Mouse (Mus musculus): ENCODE measurements around the gene Fam129c. TPM values are rescaled to one million over a fixed set of nuclear protein-coding genes. Genes with fewer than 3 reads are reported as not detected.

Gene Fam129c
- polyA plus RNA-seq, 1 experiment from 2014 or later: 5.0 TPM

DNA sequence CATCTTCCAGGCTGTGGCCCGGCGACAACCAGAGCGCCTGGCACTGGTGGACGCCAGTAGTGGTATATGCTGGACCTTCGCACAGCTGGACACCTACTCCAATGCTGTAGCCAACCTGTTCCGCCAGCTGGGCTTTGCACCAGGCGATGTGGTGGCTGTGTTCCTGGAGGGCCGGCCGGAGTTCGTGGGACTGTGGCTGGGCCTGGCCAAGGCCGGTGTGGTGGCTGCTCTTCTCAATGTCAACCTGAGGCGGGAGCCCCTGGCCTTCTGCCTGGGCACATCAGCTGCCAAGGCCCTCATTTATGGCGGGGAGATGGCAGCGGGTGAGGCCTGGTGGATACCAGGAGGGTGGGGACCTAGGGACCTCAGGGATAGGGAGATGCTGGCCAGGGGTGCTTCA is 18.0 kb upstream of the Fam129c start:
- H3K27ac ChIP-seq: no peak overlapping the region
- H3K9me3 ChIP-seq: no peaks in the 10 kb centered on the region
- peaks cover 31% of the 10 kb centered on the region for H3K27me3 ChIP-seq (ENCODE audit: insufficient read depth, poor library complexity, severe bottlenecking)
- peaks cover 5% of the 10 kb centered on the region; the same call in 1 of the 2 replicates for H3K4me1 ChIP-seq (replicated peaks)
- no peak for DNase-seq (ENCODE audit: low spot score)
- H3K4me3 ChIP-seq: no peak overlapping the region
- H3K36me3 ChIP-seq: peaks cover 26% of the 10 kb centered on the region
- WGBS: 88% methylated on average over 14 of the region's 14 CpGs

DNA sequence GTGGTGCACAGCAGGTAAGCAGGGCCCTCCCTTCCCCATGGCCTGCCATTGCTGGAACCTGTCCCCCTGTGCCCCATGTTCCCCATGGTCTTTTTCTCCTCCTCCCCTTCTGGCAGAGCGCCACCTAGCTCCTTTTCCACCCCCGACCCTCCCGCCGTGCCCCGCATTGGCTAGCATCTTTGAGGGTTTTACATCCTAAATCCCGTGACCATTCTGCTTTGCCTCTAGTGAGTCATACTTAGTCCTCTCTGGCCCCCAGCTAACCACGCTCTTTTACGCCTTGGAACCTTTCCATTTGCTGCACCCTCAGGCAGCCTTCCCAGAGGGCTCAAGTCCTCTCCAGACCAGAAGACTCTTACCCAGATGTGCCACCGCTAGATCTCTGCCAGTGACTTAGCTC is 17.2 kb upstream of the Fam129c start:
- peaks cover 5% of the 10 kb centered on the region; the same call in 1 of the 2 replicates for H3K4me1 ChIP-seq (replicated peaks)

DNA sequence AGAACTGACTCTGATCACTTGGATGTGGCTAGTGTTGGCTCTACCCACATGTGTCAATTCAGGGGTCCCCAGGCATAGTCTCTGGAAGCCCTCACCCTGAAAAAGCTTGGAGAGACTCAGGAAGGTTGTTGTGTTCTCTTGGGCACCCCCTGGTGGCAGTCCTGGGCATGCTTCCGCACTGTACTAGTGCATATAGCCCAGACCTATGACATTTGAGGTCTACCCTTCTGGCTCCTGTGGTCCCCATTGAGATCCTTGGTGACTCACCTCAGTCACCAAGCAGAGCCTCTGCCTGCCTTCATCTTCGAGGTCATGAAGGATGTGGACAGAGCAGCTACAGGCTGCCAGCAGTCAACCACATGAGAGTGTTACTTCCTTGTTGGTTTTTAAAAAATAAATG is 10.6 kb upstream of the Fam129c start:
- Histone ChIP-seq H3K27me3 (ENCODE audit: insufficient read depth, poor library complexity, severe bottlenecking) (peaks cover 19% of the 10 kb centered on the region), H3K9me3 (no peaks in the 10 kb centered on the region), H3K4me3 (no peak overlapping the region), H3K4me1 (replicated peaks) (peaks cover 12% of the 10 kb centered on the region), H3K27ac (no peak overlapping the region), H3K36me3 (peaks cover 38% of the 10 kb centered on the region)
- DNase-seq (ENCODE audit: low spot score): peak; percentile 36
- 78% methylated on average over 2 of the region's 2 CpGs for whole genome bisulfite sequencing

More for the DNA sequence above, 17.2 kb upstream of the Fam129c start:
- 26% methylated on average over 9 of the region's 9 CpGs for WGBS
- no peak for DNase-seq (ENCODE audit: low spot score)
- peaks cover 31% of the 10 kb centered on the region for H3K27me3 ChIP-seq (ENCODE audit: insufficient read depth, poor library complexity, severe bottlenecking)
- no peak overlapping the region for H3K4me3 ChIP-seq
- no peak overlapping the region for H3K27ac ChIP-seq
- H3K36me3 ChIP-seq: peaks cover 33% of the 10 kb centered on the region
- H3K9me3 ChIP-seq: no peaks in the 10 kb centered on the region

GRCm38 (mm10) chr8:71588762-71589161 is 8.7 kb upstream of the Fam129c start:
- H3K36me3 ChIP-seq: peaks cover 37% of the 10 kb centered on the region
- peaks cover 31% of the 10 kb centered on the region for H3K4me1 ChIP-seq (replicated peaks)
- no peak for DNase-seq (ENCODE audit: low spot score)
- 67% methylated on average over 3 of the region's 3 CpGs for WGBS
- H3K27ac ChIP-seq: no peak overlapping the region
- peaks cover 18% of the 10 kb centered on the region for H3K27me3 ChIP-seq (ENCODE audit: insufficient read depth, poor library complexity, severe bottlenecking)
- H3K4me3 ChIP-seq: no peak overlapping the region
- no peaks in the 10 kb centered on the region for H3K9me3 ChIP-seq

- no peak for DNase-seq (ENCODE audit: low spot score)
- no peaks in the 10 kb centered on the region for H3K9me3 ChIP-seq
- peaks cover 12% of the 10 kb centered on the region for H3K27me3 ChIP-seq (ENCODE audit: insufficient read depth, poor library complexity, severe bottlenecking)
- peak overlapping the region; percentile 91 for H3K4me3 ChIP-seq
- H3K36me3 ChIP-seq: peaks cover 30% of the 10 kb centered on the region
- WGBS: 26% methylated on average over 5 of the region's 5 CpGs
- peak overlapping the region; percentile 99; the same call in 1 of the 2 replicates for H3K27ac ChIP-seq
- peaks cover 50% of the 10 kb centered on the region for H3K4me1 ChIP-seq (replicated peaks)
These were observed 6.4 kb upstream of the Fam129c start for GRCm38 (mm10) chr8:71591017-71591416.

DNA sequence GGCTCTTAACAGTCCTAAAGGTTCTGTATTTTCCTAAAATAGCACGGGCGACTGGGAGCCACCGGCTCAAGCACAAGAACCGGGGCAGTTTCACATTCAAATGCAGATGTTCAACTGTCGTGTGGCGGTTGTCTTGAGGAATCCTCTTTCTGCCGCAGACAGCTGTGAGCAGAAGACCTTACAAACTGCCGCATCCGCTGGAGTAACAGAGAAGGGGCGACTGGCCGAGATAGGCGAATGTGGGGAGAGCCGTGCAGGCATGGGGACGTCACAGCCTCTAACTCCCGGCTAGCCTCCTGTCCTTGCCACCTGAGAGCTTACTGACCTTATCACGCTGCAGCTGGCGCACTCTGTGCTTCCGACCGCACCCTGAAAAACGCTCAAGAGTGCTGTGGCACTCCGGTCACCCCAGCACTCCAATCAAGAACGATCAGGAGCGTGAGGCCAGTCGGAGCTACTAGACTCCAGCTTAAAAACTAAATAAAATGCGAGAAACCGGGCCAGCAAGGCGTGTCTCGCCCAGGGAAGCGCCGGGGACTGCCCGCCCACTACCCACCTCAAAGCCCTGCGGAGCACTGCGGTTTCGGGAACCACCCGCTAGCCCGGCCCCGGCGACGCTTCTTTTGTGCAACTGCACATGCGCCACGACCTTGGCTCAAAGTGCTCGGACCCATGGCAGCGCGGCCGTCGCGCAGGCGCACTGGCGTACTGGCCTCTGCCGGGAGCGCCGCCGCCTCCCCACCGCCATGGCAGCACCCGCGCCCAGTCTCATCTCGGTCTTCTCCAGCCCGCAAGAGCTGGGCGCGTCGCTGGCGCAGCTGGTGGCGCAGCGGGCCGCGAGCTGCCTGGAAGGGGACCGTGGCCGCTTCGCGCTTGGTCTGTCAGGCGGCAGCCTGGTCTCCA is 5.7 kb upstream of the Fam129c start, which contains the start of gene Pgls:
Gene Pgls, plus strand, starts transcription at position 706 of the 903 bp plus-strand sequence.
- no peaks in the 10 kb centered on the region for H3K9me3 ChIP-seq
- peak within 1 kb of the TSS; percentile 99 for H3K27ac ChIP-seq
- DNase-seq (ENCODE audit: low spot score): peak; percentile 96
- peaks cover 12% of the 10 kb centered on the region for H3K27me3 ChIP-seq (ENCODE audit: insufficient read depth, poor library complexity, severe bottlenecking)
- H3K4me1 ChIP-seq (replicated peaks): peaks cover 51% of the 10 kb centered on the region
- peaks cover 25% of the 10 kb centered on the region for H3K36me3 ChIP-seq
- H3K4me3 ChIP-seq: peak within 1 kb of the TSS; percentile 91
- under 1% methylated on average over 71 of the region's 71 CpGs for WGBS

- Histone ChIP-seq H3K9me3 (no peaks in the 10 kb centered on the region), H3K27ac (peak overlapping the region; percentile 99), H3K4me3 (peak overlapping the region; percentile 91), H3K4me1 (replicated peaks) (peaks cover 51% of the 10 kb centered on the region), H3K27me3 (ENCODE audit: insufficient read depth, poor library complexity, severe bottlenecking) (peaks cover 12% of the 10 kb centered on the region), H3K36me3 (peaks cover 19% of the 10 kb centered on the region)
- no peak for DNase-seq (ENCODE audit: low spot score)
- WGBS: 6% methylated on average over 60 of the region's 60 CpGs
These were observed 4.9 kb upstream of the Fam129c start for GRCm38 (mm10) chr8:71592374-71593170.

DNA sequence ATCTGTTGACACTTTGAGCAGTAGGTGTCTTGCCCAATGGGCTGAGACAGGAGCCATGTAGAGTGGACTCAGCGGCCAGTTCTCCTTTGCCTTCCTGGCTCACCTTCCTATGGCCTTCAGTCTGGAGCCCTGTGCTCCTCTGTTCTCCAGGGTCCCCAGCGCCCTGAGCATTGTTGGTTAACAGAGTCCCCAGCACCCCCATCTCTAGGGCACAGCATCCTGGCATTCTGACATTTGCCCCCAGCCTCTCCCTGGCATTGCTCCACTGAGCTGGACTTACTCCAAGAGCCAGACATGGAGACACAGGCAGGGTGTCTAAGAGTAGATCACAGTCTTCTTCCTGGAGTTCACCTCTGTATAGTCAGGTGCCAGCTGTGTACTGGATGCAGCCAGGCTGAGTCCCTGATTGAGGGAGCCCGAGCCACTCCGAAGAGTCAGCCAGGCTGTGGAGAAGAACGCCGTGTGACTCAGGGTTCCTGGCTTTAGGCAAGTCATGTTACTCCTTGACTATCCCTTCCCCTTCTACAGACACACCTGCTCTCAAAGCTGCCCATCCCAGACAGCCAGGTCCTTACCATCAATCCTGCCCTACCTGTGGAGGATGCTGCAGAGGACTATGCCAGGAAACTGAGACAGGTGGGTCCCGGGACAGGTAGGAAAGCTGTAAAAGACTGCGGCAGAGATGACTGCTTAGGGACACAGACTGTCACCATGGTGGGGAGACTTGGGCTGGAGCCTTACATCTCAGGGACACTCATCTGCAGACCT is 3.7 kb upstream of the Fam129c start:
- no peak for DNase-seq (ENCODE audit: low spot score)
- Histone ChIP-seq H3K27ac (0 out of 2 replicates have a peak overlapping the region, but pooled peaks have one; percentile 99), H3K36me3 (peaks cover 19% of the 10 kb centered on the region), H3K9me3 (no peaks in the 10 kb centered on the region), H3K4me1 (replicated peaks) (peaks cover 51% of the 10 kb centered on the region), H3K27me3 (ENCODE audit: insufficient read depth, poor library complexity, severe bottlenecking) (peaks cover 12% of the 10 kb centered on the region), H3K4me3 (peak overlapping the region; percentile 91)
- WGBS: 93% methylated on average over 8 of the region's 8 CpGs

- WGBS: 97% methylated on average over 4 of the region's 4 CpGs
- Histone ChIP-seq H3K27ac (no peak overlapping the region), H3K27me3 (ENCODE audit: insufficient read depth, poor library complexity, severe bottlenecking) (peaks cover 18% of the 10 kb centered on the region), H3K4me1 (replicated peaks) (peaks cover 51% of the 10 kb centered on the region), H3K36me3 (peaks cover 24% of the 10 kb centered on the region), H3K9me3 (no peaks in the 10 kb centered on the region), H3K4me3 (no peak overlapping the region)
- no peak for DNase-seq (ENCODE audit: low spot score)
These were observed 3.1 kb upstream of the Fam129c start for GRCm38 (mm10) chr8:71594324-71594722.

- 11% methylated on average over 27 of the region's 27 CpGs for WGBS
- peaks cover 22% of the 10 kb centered on the region for H3K27me3 ChIP-seq (ENCODE audit: insufficient read depth, poor library complexity, severe bottlenecking)
- H3K4me3 ChIP-seq: peak overlapping the region; percentile 16; the same call in 1 of the 2 replicates
- DNase-seq (ENCODE audit: low spot score): peak; percentile 88
- H3K4me1 ChIP-seq (replicated peaks): peaks cover 47% of the 10 kb centered on the region
- peaks cover 34% of the 10 kb centered on the region for H3K36me3 ChIP-seq
- H3K27ac ChIP-seq: no peak overlapping the region
- H3K9me3 ChIP-seq: no peaks in the 10 kb centered on the region
These were observed 1.6 kb upstream of the Fam129c start for GRCm38 (mm10) chr8:71595862-71596261.

DNA sequence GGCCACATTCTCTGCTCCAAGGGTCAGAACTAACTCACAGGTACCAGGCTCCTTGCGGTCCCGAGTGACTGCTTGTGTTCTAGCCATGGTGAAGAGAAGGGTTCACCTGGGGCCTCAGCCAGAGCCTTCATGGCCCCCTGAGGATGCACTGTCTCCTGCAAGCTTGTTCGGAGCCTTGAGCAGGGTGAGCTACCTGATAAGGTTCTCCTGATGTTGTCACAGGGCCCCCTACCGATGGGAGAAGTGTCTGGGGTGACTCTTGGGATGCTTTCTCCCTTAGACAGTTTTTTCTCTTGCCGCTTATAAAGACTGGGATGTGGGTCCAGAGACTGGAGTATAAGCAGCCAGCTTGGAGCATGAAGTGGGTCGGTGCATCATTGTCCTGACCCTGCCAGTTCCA is 1.1 kb upstream of the Fam129c start:
- DNase-seq (ENCODE audit: low spot score): no peak
- H3K4me3 ChIP-seq: no peak overlapping the region
- 61% methylated on average over 6 of the region's 6 CpGs for WGBS
- peaks cover 34% of the 10 kb centered on the region for H3K36me3 ChIP-seq
- H3K4me1 ChIP-seq (replicated peaks): peaks cover 42% of the 10 kb centered on the region
- peaks cover 26% of the 10 kb centered on the region for H3K27me3 ChIP-seq (ENCODE audit: insufficient read depth, poor library complexity, severe bottlenecking)
- H3K9me3 ChIP-seq: no peaks in the 10 kb centered on the region
- no peak overlapping the region for H3K27ac ChIP-seq

DNA sequence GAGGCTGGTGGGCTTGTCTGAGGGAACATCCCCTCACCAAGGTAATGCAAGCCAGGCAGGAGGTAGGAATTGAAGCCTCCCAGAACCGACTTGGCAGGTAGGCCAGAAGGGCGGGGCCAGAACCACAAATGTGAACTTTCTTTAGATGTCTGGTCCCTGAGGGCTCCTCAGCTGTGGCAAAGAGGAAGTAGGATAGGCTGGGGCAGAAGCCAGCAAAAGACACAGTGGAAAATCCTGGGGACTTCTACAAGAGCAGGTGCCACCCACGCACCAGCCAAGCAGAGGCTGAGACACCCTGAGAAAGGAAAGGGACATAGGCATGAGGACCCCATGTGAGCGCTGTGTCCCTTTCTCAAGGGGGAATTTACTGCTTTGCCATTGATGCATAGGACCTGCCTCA is 650 bp upstream of the Fam129c start:
- Histone ChIP-seq H3K27ac (no peak overlapping the region), H3K4me1 (replicated peaks) (peaks cover 39% of the 10 kb centered on the region), H3K36me3 (peaks cover 34% of the 10 kb centered on the region), H3K27me3 (ENCODE audit: insufficient read depth, poor library complexity, severe bottlenecking) (peaks cover 30% of the 10 kb centered on the region), H3K4me3 (no peak overlapping the region), H3K9me3 (no peaks in the 10 kb centered on the region)
- DNase-seq (ENCODE audit: low spot score): no peak
- 81% methylated on average over 4 of the region's 4 CpGs for WGBS
